In the genomic region with DNA sequence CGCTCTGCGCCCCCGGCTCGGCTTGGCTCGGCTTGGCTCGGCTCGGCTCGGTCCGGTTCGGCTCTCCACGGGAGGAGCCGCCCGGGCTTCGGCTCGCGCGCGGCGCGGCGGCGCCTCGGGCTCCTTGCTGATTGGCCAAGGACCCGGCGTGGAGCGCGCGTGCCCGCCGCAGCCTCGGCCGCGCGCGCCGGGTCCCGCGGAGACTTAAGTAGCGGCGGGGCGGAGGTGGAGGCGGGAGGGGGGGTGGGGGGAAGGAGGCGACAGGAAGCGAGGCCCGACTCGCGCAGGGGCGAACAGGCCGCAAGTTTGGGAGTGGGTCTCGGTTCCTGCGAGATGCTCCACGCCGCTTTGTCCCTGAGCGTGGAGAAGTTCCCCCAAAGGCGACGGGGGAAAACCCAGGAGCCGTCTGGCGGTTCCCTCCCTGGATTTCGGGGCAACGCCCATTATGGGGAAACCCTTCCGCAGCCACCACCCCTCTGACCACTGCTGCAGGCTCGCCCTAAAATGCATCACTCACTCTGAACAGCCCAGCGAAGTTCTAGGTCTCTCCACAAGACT, we compare ENCODE assay signal across 8 mouse cellular contexts. TPM values are rescaled to one million over a fixed set of nuclear protein-coding genes. Genes with fewer than 3 reads are reported as not detected.
DNase-seq lines count a peak whose midpoint lies in the region; ATAC-seq and TF ChIP-seq lines count a peak whose summit lies in the region.

Camkk2 (minus strand) TSS at position 133 of the 558 bp plus-strand sequence.

- peak; percentile 81 for ATAC-seq in forebrain, embryonic 15.5 days (replicated peaks)
- ATAC-seq in lung, embryonic 14.5 days (ENCODE audit: insufficient read depth), result peak; percentile 89
- ATAC-seq in neutrophil, adult 5-6 weeks (ENCODE audit: extremely low read depth, insufficient number of reproducible peaks, low FRiP score, poor library complexity, severe bottlenecking), result peak; percentile 79

- H3K36me3 ChIP-seq in ES-E14 (ENCODE audit: control insufficient read depth, insufficient read depth, low read length, poor library complexity, severe bottlenecking), result no peaks in the 10 kb centered on the region
- H3K36me3 ChIP-seq in forebrain, embryonic 15.5 days, result no peaks in the 10 kb centered on the region
- H3K36me3 ChIP-seq in lung, embryonic 14.5 days (ENCODE audit: insufficient read depth), result no peaks in the 10 kb centered on the region

- peak within 1 kb of the TSS; percentile 86 for H3K9ac ChIP-seq in ES-E14 (ENCODE audit: insufficient read depth, low read depth, low read length, poor library complexity, severe bottlenecking)
- H3K9ac ChIP-seq in forebrain, embryonic 15.5 days (replicated peaks), result peak within 1 kb of the TSS; percentile 85
- H3K9ac ChIP-seq in lung, embryonic 14.5 days, result peak within 1 kb of the TSS; percentile 88

- intact Hi-C loops in heart, postnatal 14 days (cut with DNase I), result no loop called here

- under 1% methylated on average over 51 of the region's 63 CpGs for WGBS in forebrain, embryonic 15.5 days
- WGBS in lung, embryonic 14.5 days, result under 1% methylated on average over 57 of the region's 63 CpGs

- peak; percentile 56 for DNase-seq in ES-E14 (ENCODE audit: low read depth, low spot score)
- peak; percentile 88 for DNase-seq in cerebellum, adult 11-12 months
- DNase-seq in heart, postnatal 14 days, result peak; percentile 87 to 92
- peak; percentile 77 to 83 for DNase-seq in layer of hippocampus, adult 18-20 months (ENCODE audit: low spot score in 2 of 2)
- peak; percentile 96 for DNase-seq in lung, embryonic 14.5 days
- DNase-seq in thymus, adult 18-20 months, result peak; percentile 63 to 68

- in situ Hi-C loops in ES-E14 (cut with MboI; ENCODE audit: low sequenced_read_pairs in 2 of 2, unreplicated experiment in 2 of 2), result no loop called here

- peak within 1 kb of the TSS; percentile 92 for H3K4me2 ChIP-seq in forebrain, embryonic 15.5 days (replicated peaks)
- H3K4me2 ChIP-seq in lung, embryonic 14.5 days, result peak within 1 kb of the TSS; percentile 95

- H3K27me3 ChIP-seq in forebrain, embryonic 15.5 days, result no peaks in the 10 kb centered on the region
- H3K27me3 ChIP-seq in lung, embryonic 14.5 days (ENCODE audit: insufficient read depth, low read length), result no peaks in the 10 kb centered on the region

- H3K9me3 ChIP-seq in ES-E14 (ENCODE audit: control insufficient read depth, insufficient read depth, low read depth, low read length), result no peaks in the 10 kb centered on the region
- no peaks in the 10 kb centered on the region for H3K9me3 ChIP-seq in forebrain, embryonic 15.5 days
- H3K9me3 ChIP-seq in lung, embryonic 14.5 days (ENCODE audit: low read depth, low read length), result peaks cover 3% of the 10 kb centered on the region; the same call in 1 of the 2 replicates

- no peak for TF ChIP-seq CTCF in lung, embryonic 14.5 days (IDR thresholded peaks at IDR 0.05; ENCODE audit: low read depth)

- no peak within 1 kb of the TSS for H3K27ac ChIP-seq in ES-E14 (ENCODE audit: insufficient read depth, low read depth, low read length, poor library complexity, severe bottlenecking)
- peak within 1 kb of the TSS; percentile 70 for H3K27ac ChIP-seq in forebrain, embryonic 15.5 days (replicated peaks)
- peak within 1 kb of the TSS; percentile 82 for H3K27ac ChIP-seq in lung, embryonic 14.5 days (ENCODE audit: low read depth)

- peak within 1 kb of the TSS; percentile 82 to 97 for H3K4me3 ChIP-seq in ES-E14 (ENCODE audit: insufficient read depth in 1 of 2, low read depth in 1 of 2, low read length in 2 of 2, poor library complexity in 1 of 2, severe bottlenecking in 1 of 2)
- peak within 1 kb of the TSS; percentile 92 for H3K4me3 ChIP-seq in forebrain, embryonic 15.5 days
- peak within 1 kb of the TSS; percentile 86 for H3K4me3 ChIP-seq in lung, embryonic 14.5 days (ENCODE audit: low read depth, low read length)

- peaks cover 11 to 16% of the 10 kb centered on the region in 2 experiments for H3K4me1 ChIP-seq in ES-E14 (ENCODE audit: control insufficient read depth in 2 of 2, insufficient read depth in 2 of 2, low read length in 2 of 2, poor library complexity in 1 of 2)
- peaks cover 29% of the 10 kb centered on the region for H3K4me1 ChIP-seq in forebrain, embryonic 15.5 days
- no peaks in the 10 kb centered on the region for H3K4me1 ChIP-seq in lung, embryonic 14.5 days (ENCODE audit: insufficient read depth)

TF ChIP-seq in ES-E14, 5 proteins besides CTCF, POLR2A, EP300 and RAD21:
- TF ChIP-seq MAFK (IDR thresholded peaks at IDR 0.05; ENCODE audit: insufficient read depth, low read depth, low read length) (no peak), ZC3H11A (IDR thresholded peaks at IDR 0.05; ENCODE audit: borderline replicate concordance, low read depth, low read length) (no peak), ZNF384 (IDR thresholded peaks at IDR 0.05; ENCODE audit: low read depth, low read length) (no peak), HCFC1 (IDR thresholded peaks at IDR 0.05; ENCODE audit: borderline replicate concordance, insufficient read depth, low read length) (no peak)
TF ChIP-seq in ES-E14: peak in this region for 0.

RNA-seq across cellular contexts. Expression of gene Camkk2, which starts in this region (rescaled TPM):
- 12.7 and 16.1 TPM in 2 replicates for total RNA-seq in ES-E14 (2012; rRNA removed)
- polyA plus RNA-seq in forebrain, embryonic 15.5 days (2015; fragmentation: Nextera tagmentation; extraction: Ambion mirVana), result 62.1 and 62.9 TPM in 2 replicates
- 10 to 100 TPM; 11.4 to 11.7 TPM for total RNA-seq in heart, postnatal 14 days (2021)
- 100 to 1,000 TPM in 1 of 2 experiments, 10 to 100 TPM in 1; 94.9 to 103 TPM for total RNA-seq in layer of hippocampus, adult 18-20 months (2021)
- 35.8 and 36.2 TPM in 2 replicates for polyA plus RNA-seq in lung, embryonic 14.5 days (2014; fragmentation: Nextera tagmentation; extraction: Ambion mirVana)
- 38.7 and 39.8 TPM in 2 replicates for total RNA-seq in neutrophil, adult 5-6 weeks (2017)
